Comparison of ENCODE assay signal across 9 mouse cellular contexts in the genomic region with DNA sequence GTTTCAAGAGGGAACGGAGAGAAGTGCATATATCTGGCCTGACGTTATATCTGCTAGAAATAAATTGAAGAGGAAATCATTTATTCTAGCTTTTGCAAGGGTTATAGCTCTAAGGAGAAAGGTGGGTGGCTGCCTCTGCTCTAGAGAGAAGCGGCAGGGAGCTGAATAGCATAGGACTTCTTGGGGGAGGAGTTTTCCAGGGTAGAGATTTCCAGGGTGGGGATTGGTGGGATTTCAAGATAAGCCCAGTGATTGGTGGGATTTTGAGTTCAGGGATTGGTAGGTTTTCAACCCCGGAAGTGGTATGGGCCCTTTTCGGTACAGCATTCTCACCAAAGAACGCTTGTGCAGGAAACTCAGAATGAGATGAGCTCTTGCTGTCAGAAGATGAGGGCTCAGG. TPM values are rescaled to one million over a fixed set of nuclear protein-coding genes. Genes with fewer than 3 reads are reported as not detected.
DNase-seq lines count a peak whose midpoint lies in the region; ATAC-seq lines count a peak whose summit lies in the region.
"Had no signal": no experiment of that assay in that cellular context is flagged by ENCODE, and none has a peak within 500 bp of the region (broad histone marks: within the 10 kb centered on the region; RNA-seq: fewer than 3 reads in every experiment).

No protein-coding gene starts in this region.

- no peak for DNase-seq in heart, adult 8-10 months (ENCODE audit: low spot score)
- DNase-seq in brain, adult 2 months (ENCODE audit: low read depth, low spot score) = peak; percentile 57
- DNase-seq in midbrain, embryonic 11.5 days (ENCODE audit: low spot score, missing footprints) = peak; percentile 79
- no peak for DNase-seq in cerebellum, postnatal 4 days (ENCODE audit: low spot score in 2 of 2)
- DNase-seq in spleen, adult 12 weeks (ENCODE audit: low spot score) = no peak
- no peak for DNase-seq in adrenal gland, adult 2 months
- DNase-seq: liver, embryonic 13.5 days had no signal

- no peaks in the 10 kb centered on the region for H3K36me3 ChIP-seq in heart, embryonic 15.5 days
- H3K36me3 ChIP-seq in forebrain, embryonic 16.5 days (ENCODE audit: control insufficient read depth, insufficient read depth) = no peaks in the 10 kb centered on the region
- H3K36me3 ChIP-seq in midbrain, embryonic 11.5 days (ENCODE audit: control insufficient read depth, insufficient read depth, low read length) = no peaks in the 10 kb centered on the region
- H3K36me3 ChIP-seq: liver, embryonic 13.5 days had no signal

- H3K4me1 ChIP-seq in heart, embryonic 15.5 days (replicated peaks) = no peaks in the 10 kb centered on the region
- no peaks in the 10 kb centered on the region for H3K4me1 ChIP-seq in forebrain, embryonic 16.5 days (replicated peaks; ENCODE audit: control insufficient read depth, insufficient read depth, low read length)
- H3K4me1 ChIP-seq in midbrain, embryonic 11.5 days (ENCODE audit: control insufficient read depth, insufficient read depth, low read length) = no peaks in the 10 kb centered on the region
- H3K4me1 ChIP-seq: liver, embryonic 13.5 days had no signal

- H3K27ac ChIP-seq in heart, embryonic 15.5 days = no peak overlapping the region
- no peak overlapping the region for H3K27ac ChIP-seq in forebrain, embryonic 16.5 days (ENCODE audit: low read length)
- H3K27ac ChIP-seq in midbrain, embryonic 11.5 days (ENCODE audit: low read depth, low read length) = no peak overlapping the region
- H3K27ac ChIP-seq: liver, embryonic 13.5 days had no signal

- 61% methylated on average over 6 of the region's 6 CpGs for WGBS in heart, embryonic 15.5 days
- WGBS in forebrain, embryonic 16.5 days = 64% methylated on average over 6 of the region's 6 CpGs
- 69% methylated on average over 6 of the region's 6 CpGs for WGBS in midbrain, embryonic 11.5 days

- no peak overlapping the region for H3K9ac ChIP-seq in heart, embryonic 15.5 days
- no peak overlapping the region for H3K9ac ChIP-seq in forebrain, embryonic 16.5 days (replicated peaks; ENCODE audit: low read depth, low read length)
- no peak overlapping the region for H3K9ac ChIP-seq in midbrain, embryonic 11.5 days (ENCODE audit: low read length)
- H3K9ac ChIP-seq: liver, embryonic 13.5 days had no signal

- peak overlapping the region; percentile 15; the same call in 1 of the 2 replicates for H3K4me2 ChIP-seq in heart, embryonic 15.5 days
- peak overlapping the region; percentile 26 for H3K4me2 ChIP-seq in forebrain, embryonic 16.5 days (ENCODE audit: low read length)
- peak overlapping the region; percentile 34 for H3K4me2 ChIP-seq in midbrain, embryonic 11.5 days
- H3K4me2 ChIP-seq: liver, embryonic 13.5 days had no signal

- H3K27me3 ChIP-seq in heart, embryonic 15.5 days = peaks cover 17% of the 10 kb centered on the region; the same call in 1 of the 2 replicates
- H3K27me3 ChIP-seq in forebrain, embryonic 16.5 days (replicated peaks; ENCODE audit: control insufficient read depth, insufficient read depth, low read length) = peaks cover 3% of the 10 kb centered on the region; the same call in 1 of the 2 replicates
- H3K27me3 ChIP-seq in midbrain, embryonic 11.5 days (ENCODE audit: control insufficient read depth, insufficient read depth, low read length) = peaks cover 5% of the 10 kb centered on the region

- H3K4me3 ChIP-seq in heart, embryonic 15.5 days = no peak overlapping the region
- H3K4me3 ChIP-seq in forebrain, embryonic 16.5 days (replicated peaks; ENCODE audit: low read length) = peak overlapping the region; percentile 15
- H3K4me3 ChIP-seq in midbrain, embryonic 11.5 days (ENCODE audit: low read depth, low read length) = no peak overlapping the region
- H3K4me3 ChIP-seq: liver, embryonic 13.5 days had no signal

- H3K9me3 ChIP-seq in heart, embryonic 15.5 days (replicated peaks) = no peaks in the 10 kb centered on the region
- no peaks in the 10 kb centered on the region for H3K9me3 ChIP-seq in forebrain, embryonic 16.5 days (ENCODE audit: control insufficient read depth, low read length)
- no peaks in the 10 kb centered on the region for H3K9me3 ChIP-seq in midbrain, embryonic 11.5 days (ENCODE audit: control insufficient read depth, low read length)
- H3K9me3 ChIP-seq: liver, embryonic 13.5 days had no signal

- no peak for ATAC-seq in heart, embryonic 15.5 days (replicated peaks; ENCODE audit: insufficient number of reproducible peaks, insufficient read depth, low FRiP score, low read depth)
- peak; percentile 71 for ATAC-seq in forebrain, embryonic 16.5 days
- ATAC-seq in midbrain, embryonic 11.5 days (ENCODE audit: low FRiP score) = peak; percentile 65

RNA-seq across cellular contexts. Expression of gene Mdm1, which starts 8.6 kb away (rescaled TPM):
- polyA plus RNA-seq in heart, embryonic 15.5 days (2015; fragmentation: Nextera tagmentation; extraction: Ambion mirVana) = 13.6 and 14.4 TPM in 2 replicates
- 1 to 10 TPM; 3.7 to 6.2 (median 5.1) TPM for total RNA-seq in heart, adult 8-10 months (2022)
- polyA plus RNA-seq in forebrain, embryonic 16.5 days (2015; fragmentation: Nextera tagmentation; extraction: Ambion mirVana) = 32.7 and 36.8 TPM in 2 replicates
- 56.7 and 59.0 TPM in 2 replicates for polyA plus RNA-seq in midbrain, embryonic 11.5 days (2014; fragmentation: Nextera tagmentation; extraction: Ambion mirVana)
- 10 to 100 TPM in 1 of 2 experiments, 1 to 10 TPM in 1; 8.0 to 16.3 TPM for total RNA-seq in adrenal gland, adult 2 months (2021)
- 1.8 and 2.3 TPM in 2 replicates for polyA plus RNA-seq in adrenal gland, adult 2 months (2012; rRNA removed)

Comparison
In these comparisons a context has a peak if more than half of its experiments do, and no peak if none do; other contexts are left out.
1. DNase-seq: peak in brain, adult 2 months (single experiment) and midbrain, embryonic 11.5 days (single experiment); none in heart, adult 8-10 months (single experiment), cerebellum, postnatal 4 days (0 of 2), spleen, adult 12 weeks (single experiment) and adrenal gland, adult 2 months (single experiment).
2. Peak in every context shown above with its lines, with median percentiles within 50 percentile points of each other: H3K4me2 ChIP-seq.